Mouse (Mus musculus) adrenal gland, adult 2 months (tissue): ENCODE measurements at regions not wholly inside any gene's neighbourhood (a gene's known extent, or its start where the extent isn't known, plus 50 kb on each side); places are given as distances from the start of the nearest gene placed in this dataset.
A peak's percentile ranks its signal among the peaks of the same experiment; 100 is the strongest.
"Not testable (repeated sequence)": the region's sequence is repeated elsewhere in the genome, so short reads cannot be mapped to it uniquely, and the experiment has no call there.

Experiments
- DNase-seq: peaks from one replicate; pipeline ENCODE4 v3.0.0; 2021

DNA sequence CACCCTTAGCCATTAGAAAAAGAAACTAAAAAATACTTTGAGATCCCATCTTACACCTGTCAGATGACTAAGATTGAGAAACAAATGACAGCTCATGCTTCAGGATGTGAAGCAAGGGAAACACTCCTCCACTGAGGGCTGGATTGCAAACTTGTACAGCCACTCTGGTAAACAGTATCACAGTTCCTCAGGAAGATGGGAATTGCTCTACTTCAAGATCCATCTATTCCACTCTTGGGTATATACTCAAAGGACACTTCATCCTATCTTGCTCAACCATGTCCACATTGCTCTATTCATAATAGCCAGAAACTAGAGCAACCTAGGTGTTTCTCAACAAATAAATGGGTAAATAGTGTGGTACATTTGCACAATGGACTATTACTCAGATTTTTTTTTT, 241.2 kb downstream of the Snx19 start:
- DNase-seq = no peak

DNA sequence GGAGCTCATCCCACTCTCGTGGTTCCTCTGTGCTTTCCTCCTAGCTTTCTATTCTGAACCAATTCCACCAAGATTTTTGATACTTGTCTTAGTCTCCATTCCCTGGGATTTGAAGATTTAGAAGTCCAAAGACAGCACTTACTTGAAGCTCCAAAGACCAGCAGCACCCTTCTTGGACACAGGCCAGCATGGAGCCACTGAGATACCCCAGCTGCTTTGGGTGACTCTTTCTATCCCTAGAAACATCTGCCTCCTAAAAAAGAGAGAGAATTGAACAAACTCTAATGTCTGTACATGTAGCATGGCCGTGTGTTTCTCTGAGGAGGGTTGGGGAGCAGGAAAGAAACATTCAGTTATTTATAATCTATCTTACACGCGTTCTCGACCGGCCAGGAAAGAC, 235.5 kb downstream of the Snx19 start:
- DNase-seq = no peak

DNA sequence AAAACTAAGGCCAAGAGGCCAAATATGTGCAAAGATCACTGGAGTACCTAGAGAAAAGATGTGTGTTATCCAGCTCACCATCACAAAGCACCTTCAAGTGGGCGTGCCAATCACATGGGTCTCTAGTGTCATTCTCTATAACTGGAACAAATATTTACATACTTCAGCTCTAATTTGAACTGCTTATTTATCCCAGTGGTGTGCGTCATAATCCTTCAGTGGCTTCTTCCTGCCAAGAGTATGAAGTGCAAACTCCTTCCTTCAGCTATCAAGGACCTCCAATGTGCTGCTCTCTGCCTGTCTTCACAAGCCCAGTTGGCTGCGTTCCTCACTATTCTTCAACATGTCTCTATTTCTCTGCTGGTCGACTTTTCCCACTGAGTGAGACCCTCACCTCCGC, 227.1 kb downstream of the Snx19 start:
- no peak for DNase-seq

DNA sequence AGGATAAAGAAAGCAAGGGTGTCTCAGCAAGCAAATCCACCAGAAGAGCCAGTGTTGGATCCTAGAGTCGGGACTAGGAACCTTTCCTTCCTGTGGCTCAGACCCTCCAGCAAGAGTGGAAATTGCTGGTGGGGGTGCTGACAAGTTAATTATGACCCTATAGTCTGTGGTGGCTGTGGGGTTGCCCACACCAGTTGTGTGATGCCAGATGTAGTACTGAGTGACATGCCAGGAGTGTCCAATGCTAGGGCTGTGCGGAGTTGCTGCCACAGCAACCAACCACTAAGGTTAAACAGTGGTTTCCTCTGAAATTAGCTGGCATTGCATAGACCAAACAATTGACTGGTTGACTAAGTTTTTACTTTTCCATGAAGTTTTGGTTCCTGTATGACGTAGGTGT, 226.3 kb downstream of the Snx19 start:
- no peak for DNase-seq

DNA sequence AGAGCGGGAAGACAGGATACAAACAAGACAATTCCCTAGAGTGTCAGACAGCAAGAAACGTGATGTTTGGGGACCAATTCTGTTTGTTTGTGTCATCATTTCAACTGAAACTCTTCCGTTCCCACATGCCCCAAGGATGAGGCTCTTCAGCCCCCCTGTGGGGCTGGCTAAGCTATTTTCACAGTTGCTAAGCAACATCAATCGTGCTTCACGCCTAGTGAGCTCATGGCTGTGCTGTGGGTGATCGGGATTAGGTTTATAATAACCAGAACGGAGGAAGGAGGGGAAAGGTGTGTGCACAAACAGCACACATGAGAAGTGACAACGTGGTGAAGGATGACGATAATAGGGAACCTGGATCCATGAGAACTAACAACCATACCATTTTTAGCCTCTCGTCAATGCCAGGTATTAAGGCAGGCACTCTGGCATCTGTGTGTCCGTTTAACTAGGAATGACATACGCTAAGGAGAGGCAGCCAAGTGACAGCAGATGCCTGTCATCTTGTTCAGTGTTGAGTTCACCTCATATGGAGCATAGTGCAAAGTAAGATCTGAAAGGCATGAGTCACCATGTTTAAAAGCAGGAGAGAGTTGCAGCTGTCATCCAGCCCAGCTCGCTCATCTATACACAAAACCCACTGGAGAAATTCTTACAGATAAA, 222.6 kb downstream of the Snx19 start:
- DNase-seq = no peak

DNA sequence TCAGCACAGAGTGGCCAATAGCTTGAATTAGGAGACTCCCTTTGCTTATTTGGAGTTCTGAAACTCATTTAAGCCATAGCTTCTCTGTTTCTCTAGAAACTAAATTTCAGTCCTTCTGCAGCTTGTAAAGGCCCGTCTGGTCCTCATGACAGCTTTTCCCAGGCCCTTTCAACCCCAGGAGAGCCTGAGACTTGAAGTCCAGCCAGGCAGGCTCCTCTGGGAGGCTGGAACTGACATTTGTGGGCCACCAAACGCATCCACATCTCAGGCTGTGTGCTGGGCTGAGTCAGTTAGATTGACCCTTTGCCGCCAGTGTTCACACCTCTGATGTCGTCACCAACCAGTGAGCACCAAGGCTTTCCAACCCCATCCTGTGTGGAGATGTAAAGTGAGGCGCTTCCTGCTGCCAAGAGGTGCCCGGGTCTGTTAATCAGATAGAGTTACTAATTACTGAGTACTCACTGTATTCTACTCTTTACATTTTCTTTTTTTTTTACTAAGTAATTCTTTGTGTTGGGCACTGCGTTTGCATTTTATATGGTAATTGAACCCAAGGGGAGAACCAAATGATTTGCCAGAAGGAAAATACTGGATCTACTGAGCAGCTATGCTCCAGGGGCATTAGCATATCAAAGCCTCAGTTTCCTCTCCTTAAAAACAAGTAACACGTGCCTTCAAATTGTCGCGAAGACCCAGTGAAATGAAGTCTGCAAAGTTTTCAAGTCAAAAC, 207.0 kb downstream of the Snx19 start:
- no peak for DNase-seq

DNA sequence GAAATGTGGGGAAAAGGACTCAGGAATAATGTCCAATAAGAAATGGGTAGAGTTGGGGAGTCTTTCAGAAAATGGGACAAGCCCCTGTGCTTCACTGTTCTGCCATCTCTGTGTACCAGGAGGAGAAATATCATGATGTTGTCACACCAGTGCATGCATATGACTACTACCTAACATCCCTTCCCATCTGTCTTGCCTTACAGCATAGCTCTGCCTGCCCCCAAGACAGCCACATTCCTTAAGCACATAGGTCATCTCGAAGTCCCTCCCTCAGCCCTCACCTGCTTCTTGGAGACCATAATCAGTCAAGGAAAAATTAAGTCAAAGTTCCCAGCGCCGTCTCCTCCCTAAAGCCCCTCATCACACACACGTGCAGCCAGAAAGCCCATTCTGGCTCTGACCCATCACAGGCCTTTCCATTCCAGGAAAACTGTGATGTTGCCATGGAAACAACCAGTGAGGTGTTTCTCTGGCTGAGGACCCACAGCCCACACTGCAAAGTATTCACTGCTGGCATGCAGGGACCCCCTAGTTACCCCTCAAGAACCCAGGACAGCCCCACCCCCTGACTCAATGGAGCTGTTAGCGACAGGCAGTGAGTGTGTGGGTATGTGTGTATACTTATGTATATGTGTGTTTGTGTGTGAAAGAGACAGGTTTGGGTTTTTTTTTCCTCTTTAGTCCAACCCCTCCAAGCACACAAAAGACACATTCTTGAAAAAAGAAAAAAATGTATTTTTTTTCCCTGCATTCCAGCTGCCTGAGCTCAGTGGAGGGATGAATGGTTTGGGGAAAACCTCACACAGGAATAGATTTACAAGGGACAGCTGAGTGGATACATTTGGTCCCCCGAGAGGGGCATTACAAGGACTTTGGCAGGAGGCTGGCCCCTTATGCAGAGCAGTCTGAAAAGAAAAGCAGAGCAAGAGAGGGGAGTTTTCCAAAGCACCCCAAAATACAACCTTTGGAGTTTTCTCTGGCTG, 205.5 kb downstream of the Snx19 start:
- DNase-seq = no peak

DNA sequence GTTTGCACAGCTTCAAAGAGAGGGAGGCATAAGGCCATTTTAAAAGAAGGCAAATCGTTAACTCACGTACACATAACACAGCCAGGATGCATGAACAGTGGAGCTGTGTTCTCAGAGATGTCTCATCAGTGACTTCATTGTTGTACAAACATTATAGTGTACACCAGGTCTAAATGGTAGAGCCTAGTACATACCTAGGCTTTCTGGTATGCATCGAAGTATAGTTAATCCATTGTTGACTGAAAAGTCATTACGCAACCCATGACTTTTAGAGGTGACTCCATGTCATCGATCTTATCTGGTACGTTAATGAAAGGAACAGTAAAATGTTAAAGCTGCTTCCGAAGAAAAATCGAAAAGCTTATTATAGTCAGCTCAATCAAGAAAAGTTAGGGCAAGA, 198.7 kb downstream of the Snx19 start:
- DNase-seq = no peak

DNA sequence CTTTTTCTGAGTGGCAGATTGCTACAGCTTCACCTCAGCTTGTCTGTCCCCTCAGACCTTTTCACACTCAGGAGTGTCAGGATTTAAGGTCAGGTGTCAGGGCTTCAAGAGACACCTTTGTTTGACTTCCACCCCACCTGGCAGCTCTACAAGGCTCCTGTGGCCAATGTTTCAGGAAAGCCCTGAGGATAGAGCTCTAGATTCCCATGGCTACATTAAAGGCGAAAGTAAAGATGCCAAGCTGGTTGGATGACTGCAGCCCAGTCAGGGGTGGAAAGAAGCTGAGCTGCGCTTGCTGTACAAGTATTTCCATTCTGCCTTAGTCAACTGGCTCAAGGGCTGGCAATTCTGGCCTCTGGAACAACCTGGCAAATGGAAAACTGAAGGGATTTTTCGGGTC, 198.2 kb downstream of the Snx19 start:
- DNase-seq = no peak

DNA sequence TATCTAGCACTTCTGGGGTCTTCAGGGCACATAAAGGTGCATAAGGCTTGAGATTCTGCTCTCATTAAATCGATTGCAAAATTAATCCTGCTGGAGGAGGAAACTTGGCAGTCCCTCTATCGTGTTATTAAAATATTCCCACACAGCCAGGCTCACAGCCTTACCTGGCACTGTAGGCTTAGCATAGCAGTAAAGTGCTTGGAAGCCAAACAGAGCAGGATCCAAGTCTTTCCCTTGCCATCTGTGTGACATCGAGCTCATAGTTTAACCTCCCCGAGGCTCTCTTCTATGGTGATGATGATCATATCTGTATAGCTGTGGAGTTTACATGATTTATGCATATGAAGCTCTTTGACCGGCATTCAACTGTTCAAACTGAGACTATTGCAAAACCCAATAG, 197.6 kb downstream of the Snx19 start:
- DNase-seq = no peak

DNA sequence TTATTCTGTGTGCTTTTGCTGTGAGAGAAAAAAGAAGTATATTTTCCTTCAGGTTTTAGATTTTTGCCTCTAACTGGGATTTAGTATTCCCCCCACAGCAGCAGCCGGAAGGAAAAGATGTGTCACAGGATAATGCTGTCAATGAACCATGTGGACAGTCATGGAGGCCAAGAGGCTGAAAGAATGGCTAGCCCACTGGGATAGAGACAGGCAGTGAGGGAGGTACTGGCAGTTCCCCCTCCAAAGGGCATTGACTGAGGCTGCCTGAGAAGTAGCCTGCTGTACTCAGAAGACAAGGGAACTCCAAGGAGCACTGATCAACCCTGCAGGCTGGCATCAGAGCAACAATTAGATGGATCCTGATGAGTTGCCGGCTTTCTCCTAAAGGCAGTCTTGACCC, 192.4 kb downstream of the Snx19 start:
- DNase-seq = no peak

DNA sequence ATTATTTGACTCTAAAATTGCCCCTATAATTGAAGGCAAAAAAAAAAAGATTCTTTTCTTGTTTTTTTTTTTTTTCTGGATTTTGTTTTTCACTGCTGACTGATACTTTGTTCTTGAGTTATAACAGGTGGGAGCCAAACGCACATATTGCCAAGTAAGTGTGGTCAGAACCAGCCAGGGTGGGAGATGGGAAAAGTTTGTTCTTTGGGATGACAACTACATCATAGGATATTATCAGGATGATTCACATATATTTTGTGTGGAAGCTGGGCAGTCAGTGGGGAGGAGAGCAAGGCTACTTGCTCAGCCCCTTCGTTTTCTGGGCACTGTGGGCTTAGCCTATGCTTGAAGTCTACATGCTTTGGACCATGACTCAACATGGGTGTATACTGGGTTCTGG, 191.3 kb downstream of the Snx19 start:
- no peak for DNase-seq

DNA sequence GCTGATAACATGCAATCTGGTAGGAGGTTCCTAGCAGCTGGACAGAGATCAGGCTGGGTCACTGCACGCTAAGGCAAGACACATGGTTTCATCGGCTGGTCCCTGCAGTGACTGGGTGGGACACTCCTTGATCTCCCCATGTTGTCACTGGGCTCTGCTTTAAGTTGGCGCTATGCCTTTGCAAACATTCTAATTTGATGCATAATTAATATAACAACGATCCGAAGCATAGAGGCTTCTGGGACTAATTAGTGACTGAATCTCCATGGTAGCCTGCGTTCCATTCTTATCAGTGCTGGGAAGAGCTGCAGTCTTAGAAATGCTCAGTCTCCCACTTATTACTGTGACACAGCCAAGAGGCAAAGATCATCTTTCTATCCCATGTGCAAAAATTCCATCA, 186.8 kb downstream of the Snx19 start:
- DNase-seq = no peak

DNA sequence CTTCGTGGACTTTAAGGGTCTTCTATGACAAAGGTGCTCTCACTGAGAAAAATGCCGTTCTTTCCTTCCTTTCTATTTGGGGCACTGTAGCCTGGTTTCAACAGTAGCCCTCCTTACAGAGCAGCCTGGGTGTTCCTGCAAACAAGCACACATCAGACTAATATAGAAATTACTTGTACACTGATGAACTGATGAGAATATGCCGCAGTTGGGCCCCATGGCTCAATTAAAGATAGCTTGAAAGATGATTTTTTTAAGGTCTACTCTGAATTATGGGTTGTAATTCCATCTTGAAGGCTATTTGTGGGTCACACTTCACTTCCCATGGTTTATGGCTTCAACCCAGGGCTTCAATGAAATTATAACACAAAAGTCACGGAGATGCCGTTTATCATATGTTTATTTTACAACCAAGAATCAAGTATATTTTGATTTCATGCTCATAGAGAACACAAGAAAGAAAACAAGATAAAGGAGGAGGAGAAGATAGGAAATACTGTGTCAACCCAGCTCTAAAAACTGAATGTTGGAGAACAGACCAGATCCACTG, 186.2 kb downstream of the Snx19 start:
- no peak for DNase-seq

DNA sequence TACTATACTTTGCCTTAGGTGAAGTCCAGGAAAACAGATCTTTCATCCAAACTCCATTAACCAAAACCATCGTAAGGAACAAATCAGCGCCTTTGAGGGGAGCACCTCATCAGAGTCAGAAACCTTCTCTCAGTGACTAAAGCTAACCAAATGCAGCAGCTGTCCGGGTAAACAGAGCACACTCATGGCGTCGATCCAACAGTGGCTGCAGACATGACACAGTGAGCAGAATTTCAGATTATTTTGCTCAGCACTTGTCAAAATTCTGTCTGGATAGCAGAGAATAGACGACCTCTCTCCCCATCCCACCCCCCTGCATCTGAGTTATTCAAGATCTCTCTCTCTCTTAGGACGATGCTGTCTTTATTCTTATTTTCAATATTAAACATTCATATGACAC, 183.4 kb downstream of the Snx19 start:
- no peak for DNase-seq

DNA sequence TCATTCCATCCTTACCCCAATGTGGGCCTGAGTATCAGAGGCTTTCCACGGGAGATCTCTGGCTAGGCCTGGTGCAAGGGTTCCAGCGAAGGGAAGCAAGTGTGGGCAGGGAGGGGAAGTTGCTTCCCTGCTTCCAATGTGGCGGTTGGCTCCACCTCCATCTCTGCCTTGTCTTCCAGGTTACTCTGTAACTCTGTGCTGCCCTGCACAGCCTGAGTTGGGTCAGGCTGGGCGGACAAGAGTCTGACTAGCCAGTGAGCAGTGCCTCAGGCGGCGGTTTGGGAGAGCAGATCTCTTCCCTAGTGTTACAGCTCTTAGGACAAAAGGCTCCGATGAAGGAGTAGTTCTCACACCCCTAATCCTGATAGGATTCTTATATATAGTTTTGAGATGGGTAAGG, 172.8 kb downstream of the Snx19 start:
- DNase-seq = no peak

DNA sequence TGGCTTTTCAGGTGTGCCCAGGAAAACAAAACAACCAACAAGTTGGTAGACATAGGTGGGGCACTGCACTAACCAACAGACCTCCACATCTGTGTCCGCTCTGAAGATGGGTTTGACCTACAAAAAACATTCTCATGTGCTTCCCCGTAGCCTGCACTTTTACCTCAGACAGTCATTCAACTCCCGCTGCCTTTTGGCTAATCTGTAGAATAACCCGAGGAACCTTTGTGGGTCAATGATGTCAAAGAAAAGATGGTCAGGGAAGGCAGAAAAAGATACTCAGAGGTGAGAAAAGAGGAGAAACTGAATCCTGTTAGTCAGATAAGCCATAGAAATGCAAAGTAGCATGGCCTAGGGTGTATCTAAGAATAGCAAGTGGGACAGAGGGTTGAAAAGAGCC, 170.8 kb downstream of the Snx19 start:
- DNase-seq = no peak

DNA sequence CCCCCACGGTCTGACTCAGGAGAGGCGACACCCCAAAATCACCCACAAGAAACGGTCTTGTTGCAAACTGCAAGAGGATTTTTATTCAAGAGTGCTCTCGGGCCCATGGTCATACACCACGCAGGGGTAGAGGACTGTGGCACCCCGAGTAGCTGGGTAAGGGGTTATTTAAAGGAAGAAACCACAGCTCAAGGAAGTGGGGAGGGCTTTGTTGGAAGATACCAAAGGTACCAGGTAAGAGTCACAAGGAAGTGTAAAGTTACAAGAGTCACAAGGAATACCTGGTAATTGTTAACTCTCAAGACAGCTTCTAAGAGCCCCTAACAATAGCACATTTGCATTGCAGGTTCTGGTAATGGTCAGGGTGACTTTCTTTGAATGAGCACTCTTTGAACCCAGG, 170.2 kb downstream of the Snx19 start:
- DNase-seq = not testable (repeated sequence)

DNA sequence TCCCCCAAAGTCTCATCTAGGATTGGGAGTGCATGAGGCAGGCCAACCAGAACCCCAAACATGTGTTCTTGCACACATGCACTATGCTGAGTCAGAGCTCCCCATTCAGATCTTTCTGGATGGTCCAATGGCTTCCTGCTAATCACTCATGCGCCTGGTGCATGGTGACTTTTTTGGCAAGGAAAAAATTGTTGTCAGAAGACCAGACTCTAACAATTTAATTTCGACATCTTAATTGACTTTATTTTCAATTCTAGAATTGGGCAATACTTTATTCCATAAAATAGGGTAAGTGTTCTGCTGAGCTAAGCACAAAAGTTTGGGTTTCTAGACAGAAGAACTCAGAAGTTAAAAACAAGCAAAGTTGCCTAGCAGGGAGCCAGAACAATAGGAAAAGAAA, 165.7 kb downstream of the Snx19 start:
- DNase-seq = no peak

DNA sequence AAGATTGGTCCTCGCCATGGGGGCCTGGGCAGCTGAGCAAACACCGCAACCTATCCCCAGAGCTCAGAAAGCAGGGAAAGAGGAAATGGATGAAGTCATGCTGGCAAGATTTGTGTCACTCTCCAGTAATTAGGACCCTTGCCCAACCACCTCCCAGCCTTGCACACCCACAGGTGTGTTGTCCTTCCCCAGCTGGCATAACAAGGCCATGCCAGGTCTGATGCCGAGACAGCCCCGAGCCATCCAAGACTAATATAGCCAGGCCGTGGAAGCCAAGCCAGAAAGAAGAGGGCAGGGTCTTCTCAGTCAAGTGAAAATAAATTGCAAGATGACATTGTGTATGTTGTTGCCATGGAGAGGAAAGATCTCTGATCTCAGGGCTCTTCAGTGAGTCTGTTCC, 164.3 kb downstream of the Snx19 start:
- DNase-seq = no peak

DNA sequence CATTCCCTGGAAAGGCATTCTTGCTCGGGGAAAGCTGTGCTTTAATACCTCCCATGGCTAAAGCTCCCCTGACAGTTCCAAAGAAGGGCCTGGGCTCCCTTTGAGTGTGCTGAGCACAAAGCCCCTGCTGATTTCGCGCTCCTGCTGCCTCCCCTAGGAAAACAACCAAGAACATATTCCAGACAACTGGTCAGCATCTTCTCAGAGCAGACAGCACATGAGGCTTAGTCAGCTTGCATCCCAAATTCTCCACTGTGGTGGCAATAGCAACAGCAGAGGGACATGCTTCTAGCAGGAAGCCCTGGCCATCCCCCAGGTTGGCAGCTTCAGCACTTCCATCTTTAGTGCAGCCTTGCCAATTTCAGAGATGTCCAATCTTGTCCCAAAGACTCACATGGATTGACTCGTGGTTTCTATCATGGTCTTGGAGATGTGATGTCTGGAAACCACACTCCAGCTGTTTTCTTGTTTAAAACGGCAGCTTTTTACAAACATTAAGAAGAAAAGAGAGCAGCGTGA, 163.8 kb downstream of the Snx19 start:
- DNase-seq = no peak

DNA sequence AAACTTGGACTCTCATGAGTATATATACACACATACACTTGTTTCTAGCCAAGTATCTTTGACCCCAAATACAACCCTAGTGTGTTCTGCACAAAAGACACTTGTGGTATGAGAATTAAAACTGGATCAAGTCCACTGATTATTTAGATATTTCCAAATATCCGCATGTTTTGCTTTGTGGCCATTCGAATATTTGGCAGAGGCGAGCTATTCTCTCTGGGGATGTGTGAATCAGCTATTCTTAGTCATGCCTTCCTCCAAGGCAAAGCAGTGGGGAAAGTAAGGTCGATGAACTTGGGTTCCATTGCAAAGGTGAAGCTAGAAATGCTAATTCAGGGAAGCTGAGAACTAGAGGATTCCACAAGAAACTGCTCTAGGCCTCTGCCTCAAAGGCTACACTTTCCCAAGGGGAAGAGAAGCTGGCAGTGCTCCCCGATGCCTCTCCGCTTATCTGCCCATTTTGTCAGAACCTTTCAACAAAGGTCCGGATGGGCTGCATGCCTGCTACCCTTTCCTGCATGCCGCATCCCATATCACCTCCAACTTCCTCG, 154.4 kb downstream of the Snx19 start:
- DNase-seq = peak; percentile 42
